Mouse (Mus musculus) liver, postnatal 0 days (tissue): ENCODE measurements around the gene Ebi3. TPM values are rescaled to one million over a fixed set of nuclear protein-coding genes. Genes with fewer than 3 reads are reported as not detected.
A peak's percentile ranks its signal among the peaks of the same experiment; 100 is the strongest.

Experiments used
- ATAC-seq: fragments of 200-750 bp; cut with Nextera tagmentation; 2 replicates; pipeline ENCODE4 v1.8.0; 2017; ENCODE audit warnings: mild to moderate bottlenecking, moderate library complexity
- DNase-seq: peaks from one replicate; pipeline ENCODE4 v3.0.0-alpha.2; 2016
- H3K27ac ChIP-seq: fragments of 300-500 bp; sonication (generic); 2 replicates; pipeline ENCODE4 v1.5.1; 2014; ENCODE audit warnings: antibody characterized with exemption, moderate library complexity, mild to moderate bottlenecking, low read depth
- H3K27me3 ChIP-seq: fragments of 300-500 bp; sonication (generic); 2 replicates; pipeline ENCODE4 v1.6.1; 2014; ENCODE audit warnings: low read length, control low read depth, mixed read lengths; ENCODE audit not compliant: insufficient read depth
- H3K36me3 ChIP-seq: fragments of 300-500 bp; sonication (generic); replicated peaks from 2 replicates; pipeline ENCODE4 v1.6.1; 2014; ENCODE audit warnings: mild to moderate bottlenecking, control low read depth, low read length, moderate library complexity, mixed read lengths; ENCODE audit not compliant: insufficient read depth
- H3K4me1 ChIP-seq: fragments of 300-500 bp; sonication (generic); 2 replicates; pipeline ENCODE4 v1.6.1; 2014; ENCODE audit warnings: antibody characterized with exemption, mild to moderate bottlenecking, control low read depth; ENCODE audit not compliant: insufficient read depth
- H3K4me2 ChIP-seq: fragments of 300-500 bp; sonication (generic); 2 replicates; pipeline ENCODE4 v1.6.1; 2014; ENCODE audit warnings: low read depth, mild to moderate bottlenecking, low read length, moderate library complexity, mixed read lengths
- H3K4me3 ChIP-seq: fragments of 300-500 bp; sonication (generic); 2 replicates; pipeline ENCODE4 v1.5.1; 2014; ENCODE audit warnings: low read depth, low read length
- H3K9ac ChIP-seq: fragments of 300-500 bp; sonication (generic); replicated peaks from 2 replicates; pipeline ENCODE4 v1.6.1; 2014; ENCODE audit warnings: mild to moderate bottlenecking, moderate library complexity
- H3K9me3 ChIP-seq: fragments of 300-500 bp; sonication (generic); 2 replicates; pipeline ENCODE4 v1.6.1; 2016; ENCODE audit warnings: mild to moderate bottlenecking, control low read depth, low read length, mixed read lengths
- CTCF ChIP-seq: sonication (generic); IDR thresholded peaks from 2 replicates; pipeline ENCODE4 v1.5.1; 2016; ENCODE audit warnings: antibody characterized with exemption, low read depth
- EP300 ChIP-seq: IDR thresholded peaks from 2 replicates; pipeline ENCODE4 v1.6.1; 2016; ENCODE audit warnings: antibody characterized with exemption, low read depth, mild to moderate bottlenecking
- WGBS: fragments of 180-500 bp; shearing (Covaris S2); extraction: QIAGEN DNeasy Blood & Tissue Kit; methylation state at CpG from one replicate; pipeline ENCODE4 v1.1.7; 2014; ENCODE audit not compliant: insufficient replicate concordance; 5-methylcytosine and 5-hydroxymethylcytosine counted together
- polyA plus RNA-seq: library from polyadenylated mRNA; unstranded; fragments of >200 nt; fragmentation: Nextera tagmentation; extraction: Ambion mirVana; gene quantifications from 2 replicates; pipeline ENCODE4 v1.2.1, GENCODE M21; 2015

Gene Ebi3
- polyA plus RNA-seq, 1 experiment from 2014 or later = 10.0 TPM

DNA sequence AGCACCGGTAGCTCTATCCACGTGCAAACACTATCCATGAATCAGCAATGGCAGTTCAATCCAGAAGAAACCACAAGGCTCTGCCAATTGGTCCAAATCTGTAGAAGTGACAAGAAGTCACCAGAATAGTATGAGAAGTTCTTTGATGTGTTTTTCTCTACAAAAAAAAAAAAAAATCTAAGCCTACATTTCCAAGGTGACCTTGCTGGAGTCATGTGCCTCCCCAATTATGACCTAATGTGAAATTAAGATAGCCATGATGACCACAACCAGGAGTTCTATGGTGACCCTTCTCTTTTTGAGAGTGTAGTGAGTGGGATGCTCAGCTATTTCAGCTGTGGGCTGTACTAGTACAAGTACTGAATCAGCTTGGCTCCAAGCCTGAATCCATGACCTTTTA, 3.0 kb upstream of the Ebi3 start, which contains the start of gene Zfp119b:
Gene Zfp119b, minus strand, starts transcription at position 101 of the 400 bp plus-strand sequence.
- H3K9me3 ChIP-seq = no peaks in the 10 kb centered on the region
- no peak for TF ChIP-seq CTCF
- no peak for TF ChIP-seq EP300
- H3K4me2 ChIP-seq = no peak within 1 kb of the TSS
- DNase-seq = no peak
- H3K27me3 ChIP-seq = no peaks in the 10 kb centered on the region
- H3K36me3 ChIP-seq = no peaks in the 10 kb centered on the region
- no peak within 1 kb of the TSS for H3K27ac ChIP-seq
- 74% methylated on average over 2 of the region's 2 CpGs for WGBS
- H3K9ac ChIP-seq = no peak within 1 kb of the TSS
- H3K4me3 ChIP-seq = no peak within 1 kb of the TSS
- peaks cover 6% of the 10 kb centered on the region; the same call in 1 of the 2 replicates for H3K4me1 ChIP-seq
- ATAC-seq = no peak

DNA sequence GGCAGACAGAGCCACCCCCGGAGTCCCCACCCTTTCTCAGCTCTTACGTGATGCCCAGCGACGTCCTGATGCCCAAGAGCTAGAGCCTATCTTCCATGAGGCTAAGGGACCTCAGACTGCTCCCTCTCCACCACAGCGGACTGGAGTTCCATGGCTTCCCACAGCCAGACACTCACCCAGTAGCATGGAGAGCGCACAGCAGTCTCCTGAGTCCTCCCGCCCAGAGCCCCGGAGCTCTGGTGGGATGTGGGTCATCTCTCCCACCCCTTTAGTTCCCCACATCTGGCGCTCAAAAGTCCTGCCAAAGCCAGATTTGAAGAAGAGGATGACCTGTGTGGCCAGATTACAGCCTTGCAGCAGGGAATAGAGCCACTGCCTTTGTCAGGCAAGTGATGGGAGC, 1.8 kb upstream of the Ebi3 start:
- Histone ChIP-seq H3K27me3 (no peaks in the 10 kb centered on the region), H3K4me3 (no peak overlapping the region), H3K4me2 (no peak overlapping the region), H3K9ac (no peak overlapping the region), H3K9me3 (no peaks in the 10 kb centered on the region), H3K36me3 (no peaks in the 10 kb centered on the region), H3K4me1 (peaks cover 6% of the 10 kb centered on the region; the same call in 1 of the 2 replicates), H3K27ac (no peak overlapping the region)
- DNase-seq (no peak), ATAC-seq (no peak)
- no peak for TF ChIP-seq CTCF
- TF ChIP-seq EP300 = no peak
- 74% methylated on average over 9 of the region's 9 CpGs for WGBS

DNA sequence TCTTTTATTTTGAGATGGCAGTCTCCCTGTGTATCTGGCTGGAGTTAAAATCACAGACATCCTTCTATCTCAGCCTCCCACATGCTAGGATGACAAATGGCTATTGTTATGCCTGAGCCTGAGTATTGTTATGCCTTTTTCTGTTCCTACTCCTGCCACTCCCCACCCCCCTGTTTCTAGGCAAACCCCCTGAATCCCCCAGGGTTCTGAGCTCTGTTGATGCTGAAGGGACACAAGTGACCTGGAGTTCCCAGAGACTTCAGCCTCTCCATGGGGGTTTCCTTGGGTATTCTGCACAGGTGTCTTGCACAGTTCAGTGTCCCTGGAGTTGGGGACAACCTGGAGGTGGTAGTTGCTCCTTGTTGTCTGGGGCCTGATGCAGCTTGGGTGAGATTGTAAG, 399 bp upstream of the Ebi3 start:
- peaks cover 7% of the 10 kb centered on the region for H3K4me1 ChIP-seq
- peak overlapping the region; percentile 76 for H3K27ac ChIP-seq
- no peak for TF ChIP-seq EP300
- TF ChIP-seq CTCF = no peak

DNA sequence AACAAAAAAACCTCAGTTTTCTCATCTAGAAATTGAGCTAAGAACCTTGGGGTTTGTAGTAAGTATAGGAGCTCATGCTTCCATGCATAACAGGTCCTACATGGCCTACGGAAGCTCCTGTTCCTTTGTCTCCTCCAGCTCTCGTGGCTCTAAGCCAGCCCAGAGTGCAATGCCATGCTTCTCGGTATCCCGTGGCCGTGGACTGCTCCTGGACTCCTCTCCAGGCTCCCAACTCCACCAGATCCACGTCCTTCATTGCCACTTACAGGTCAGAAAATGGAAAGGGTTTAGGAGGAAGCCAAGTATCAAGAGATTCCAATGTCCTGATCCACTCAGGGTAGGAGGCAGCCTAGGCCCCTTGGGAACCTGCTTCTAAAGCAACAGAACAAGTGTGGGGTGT, 1.3 kb downstream of the Ebi3 start:
- Histone ChIP-seq H3K4me3 (no peak overlapping the region), H3K9ac (no peak overlapping the region; the same call in 1 of the 2 replicates), H3K9me3 (no peaks in the 10 kb centered on the region), H3K4me2 (peak overlapping the region; percentile 47; the same call in 1 of the 2 replicates), H3K27ac (no peak overlapping the region), H3K27me3 (no peaks in the 10 kb centered on the region), H3K36me3 (no peaks in the 10 kb centered on the region), H3K4me1 (peaks cover 16% of the 10 kb centered on the region)
- ATAC-seq = no peak
- 61% methylated on average over 6 of the region's 6 CpGs for WGBS
- DNase-seq = no peak
- TF ChIP-seq CTCF = no peak
- TF ChIP-seq EP300 = no peak

More for the DNA sequence above, 399 bp upstream of the Ebi3 start:
- H3K4me3 ChIP-seq = 0 out of 2 replicates have a peak overlapping the region, but pooled peaks have one; percentile 13
- no peak for DNase-seq
- no peaks in the 10 kb centered on the region for H3K27me3 ChIP-seq
- peak overlapping the region; percentile 47 for H3K4me2 ChIP-seq
- ATAC-seq = no peak
- no peak overlapping the region for H3K9ac ChIP-seq
- H3K9me3 ChIP-seq = no peaks in the 10 kb centered on the region
- H3K36me3 ChIP-seq = no peaks in the 10 kb centered on the region

DNA sequence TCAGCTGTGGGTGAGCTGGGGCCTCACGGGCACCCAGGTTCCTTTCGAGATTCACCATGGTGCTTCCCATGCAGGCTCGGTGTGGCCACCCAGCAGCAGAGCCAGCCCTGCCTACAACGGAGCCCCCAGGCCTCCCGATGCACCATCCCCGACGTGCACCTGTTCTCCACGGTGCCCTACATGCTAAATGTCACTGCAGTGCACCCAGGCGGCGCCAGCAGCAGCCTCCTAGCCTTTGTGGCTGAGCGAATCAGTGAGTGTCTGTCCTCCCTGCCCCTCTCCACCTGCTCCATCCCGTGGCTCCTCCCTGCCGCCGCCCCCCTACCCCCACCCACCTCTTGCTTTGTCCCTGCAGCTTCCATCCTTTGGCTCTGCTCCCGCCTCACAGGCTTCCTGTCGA, 1.8 kb downstream of the Ebi3 start:
- TF ChIP-seq EP300 (no peak), CTCF (no peak)
- peak; percentile 13 for DNase-seq
- Histone ChIP-seq H3K4me1 (peaks cover 16% of the 10 kb centered on the region), H3K4me2 (peak overlapping the region; percentile 47; the same call in 1 of the 2 replicates), H3K9ac (no peak overlapping the region), H3K27ac (no peak overlapping the region), H3K36me3 (no peaks in the 10 kb centered on the region), H3K27me3 (no peaks in the 10 kb centered on the region), H3K9me3 (no peaks in the 10 kb centered on the region), H3K4me3 (no peak overlapping the region)
- 40% methylated on average over 16 of the region's 16 CpGs for WGBS
- ATAC-seq = no peak

DNA sequence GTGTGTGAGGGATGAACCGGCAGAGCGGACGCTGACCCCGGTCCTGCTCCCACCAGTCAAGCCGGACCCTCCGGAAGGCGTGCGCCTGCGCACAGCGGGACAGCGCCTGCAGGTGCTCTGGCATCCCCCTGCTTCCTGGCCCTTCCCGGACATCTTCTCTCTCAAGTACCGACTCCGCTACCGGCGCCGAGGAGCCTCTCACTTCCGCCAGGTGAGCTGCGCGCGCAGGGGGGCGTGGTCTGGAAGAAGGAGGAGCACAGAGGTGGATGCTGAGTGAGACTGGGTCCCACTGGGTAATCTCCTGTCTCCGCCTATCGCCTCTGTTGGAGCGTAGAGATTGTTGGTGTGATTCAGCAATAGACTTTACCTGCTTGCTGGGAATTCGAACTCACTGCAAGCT, 3.7 kb downstream of the Ebi3 start:
- Histone ChIP-seq H3K9ac (no peak overlapping the region), H3K4me3 (peak overlapping the region; percentile 34), H3K36me3 (peaks cover 2% of the 10 kb centered on the region; the same call in 1 of the 2 replicates), H3K4me2 (peak overlapping the region; percentile 64), H3K4me1 (peaks cover 23% of the 10 kb centered on the region), H3K27me3 (no peaks in the 10 kb centered on the region), H3K27ac (no peak overlapping the region), H3K9me3 (no peaks in the 10 kb centered on the region)
- TF ChIP-seq EP300 (no peak), CTCF (no peak)
- WGBS = 19% methylated on average over 25 of the region's 26 CpGs
- DNase-seq (peak; percentile 84), ATAC-seq (no peak)
